Comparison of ENCODE assay signal across 9 mouse cellular contexts in genomic region chr1:191981426-191982102, GRCm38 (mm10). TPM values are rescaled to one million over a fixed set of nuclear protein-coding genes. Genes with fewer than 3 reads are reported as not detected.
DNase-seq lines count a peak whose midpoint lies in the region; ATAC-seq and TF ChIP-seq lines count a peak whose summit lies in the region.
"Had no signal": no experiment of that assay in that cellular context is flagged by ENCODE, and none has a peak within 500 bp of the region (broad histone marks: within the 10 kb centered on the region; RNA-seq: fewer than 3 reads in every experiment).

No protein-coding gene starts in this region.

- ATAC-seq in liver, embryonic 16.5 days (ENCODE audit: low read depth): peak; percentile 20; the same call in 1 of the 2 replicates

- peak; percentile 43 for DNase-seq in gastrocnemius, adult 2 months
- no peak for DNase-seq in gastrocnemius, adult 8-10 months (ENCODE audit: low spot score in 2 of 2)
- DNase-seq in brain, embryonic 14.5 days (ENCODE audit: low read depth): peak; percentile 92
- DNase-seq in heart, postnatal 10 days: peak; percentile 61 to 65
- DNase-seq in retina, embryonic 14.5 days (ENCODE audit: low spot score): peak; percentile 68
- no peak for DNase-seq in yolk sac, embryonic 10.5 days (ENCODE audit: low spot score)
- no peak for DNase-seq in spleen, adult 18-20 months

- WGBS in liver, embryonic 16.5 days (ENCODE audit: insufficient replicate concordance): 43% methylated on average over 6 of the region's 6 CpGs

- no peaks in the 10 kb centered on the region for H3K9me3 ChIP-seq in liver, embryonic 16.5 days (replicated peaks; ENCODE audit: control insufficient read depth, low read length)

- H3K27me3 ChIP-seq in liver, embryonic 16.5 days (ENCODE audit: control insufficient read depth, insufficient read depth, low read depth, low read length): no peaks in the 10 kb centered on the region

- intact Hi-C loops in gastrocnemius, adult 2 months (cut with DNase I): no loop called here
- intact Hi-C loops in heart, postnatal 10 days (cut with DNase I): no loop called here

- H3K9ac ChIP-seq in liver, embryonic 16.5 days (ENCODE audit: low read depth, low read length): no peak overlapping the region

- no peak overlapping the region for H3K27ac ChIP-seq in gastrocnemius, adult 2 months
- no peak overlapping the region for H3K27ac ChIP-seq in liver, embryonic 16.5 days (ENCODE audit: low read length)

- no peaks in the 10 kb centered on the region for H3K4me1 ChIP-seq in liver, embryonic 16.5 days (ENCODE audit: control insufficient read depth, low read depth, low read length)

- no peak for TF ChIP-seq CTCF in gastrocnemius, adult 2 months (IDR thresholded peaks at IDR 0.05)
- no peak for TF ChIP-seq CTCF in brain, embryonic 14.5 days (IDR thresholded peaks at IDR 0.05; ENCODE audit: borderline replicate concordance, extremely low read depth, insufficient read depth, insufficient read length)

- H3K4me3 ChIP-seq in gastrocnemius, adult 2 months: no peak overlapping the region
- H3K4me3 ChIP-seq in liver, embryonic 16.5 days (ENCODE audit: low read depth, low read length): no peak overlapping the region
- H3K4me3 ChIP-seq: megakaryocyte, embryonic 14.5 days had no signal

- TF ChIP-seq POLR2A in brain, embryonic 14.5 days (IDR thresholded peaks at IDR 0.05; ENCODE audit: borderline replicate concordance, extremely low read depth, insufficient read depth, insufficient read length, poor library complexity, severe bottlenecking): no peak

- no peak overlapping the region for H3K4me2 ChIP-seq in liver, embryonic 16.5 days (ENCODE audit: low read depth, low read length)

- no peaks in the 10 kb centered on the region for H3K36me3 ChIP-seq in liver, embryonic 16.5 days (ENCODE audit: control insufficient read depth, insufficient read depth)

RNA-seq across cellular contexts. Expression of gene Rd3, which starts 4.4 kb away (rescaled TPM):
- total RNA-seq in gastrocnemius, adult 2 months (2021): under 1 TPM in 1 of 2 experiments, not detected in 1; 0.08 TPM
- total RNA-seq in gastrocnemius, adult 8-10 months (2022): not detected
- 2.6 and 3.2 TPM in 2 replicates for polyA plus RNA-seq in brain, embryonic 14.5 days (2012; rRNA removed)
- total RNA-seq in heart, postnatal 10 days (2021): under 1 TPM; 0.67 to 0.84 TPM
- polyA plus RNA-seq in liver, embryonic 16.5 days (2015; fragmentation: Nextera tagmentation; extraction: Ambion mirVana): 0.04 and 0.18 TPM in 2 replicates

Comparison
In these comparisons a context has a peak if more than half of its experiments do, and no peak if none do; other contexts are left out.
1. DNase-seq: peak in gastrocnemius, adult 2 months (single experiment), brain, embryonic 14.5 days (single experiment), heart, postnatal 10 days (2 of 2) and retina, embryonic 14.5 days (single experiment); none in gastrocnemius, adult 8-10 months (0 of 2), yolk sac, embryonic 10.5 days (single experiment) and spleen, adult 18-20 months (0 of 2).